Mouse (Mus musculus): Measurements from ENCODE around the gene Fmnl2.

Gene Fmnl2

GRCm38 (mm10) chr2:52990874-52991687 is 133.4 kb downstream of the Fmnl2 start:
- DNase-seq: peak; percentile 18 to 62

GRCm38 (mm10) chr2:52991688-52992194 is 134.1 kb downstream of the Fmnl2 start:
- no peak for DNase-seq

GRCm38 (mm10) chr2:52993241-52993640 is 135.6 kb downstream of the Fmnl2 start:
- no peak for DNase-seq

- no peak for DNase-seq
Measured at GRCm38 (mm10) chr2:52994526-52994925, 136.9 kb downstream of the Fmnl2 start.

- DNase-seq: peak; percentile 17 to 35
Measured at GRCm38 (mm10) chr2:52997955-52998750, 140.5 kb downstream of the Fmnl2 start.

GRCm38 (mm10) chr2:52999524-52999969 is 141.9 kb downstream of the Fmnl2 start:
- DNase-seq: peak in 1 of 2 experiments; percentile 19

- no peak for DNase-seq
Measured at GRCm38 (mm10) chr2:53000446-53000845, 142.8 kb downstream of the Fmnl2 start.

GRCm38 (mm10) chr2:53006161-53006560 is 148.5 kb downstream of the Fmnl2 start:
- DNase-seq: no peak

GRCm38 (mm10) chr2:53007142-53007541 is 149.5 kb downstream of the Fmnl2 start:
- peak; percentile 75 to 81 for DNase-seq

GRCm38 (mm10) chr2:53013051-53013450 is 155.4 kb downstream of the Fmnl2 start:
- no peak for DNase-seq

GRCm38 (mm10) chr2:53014451-53014850 is 156.8 kb downstream of the Fmnl2 start:
- DNase-seq: no peak

- no peak for DNase-seq
Measured at GRCm38 (mm10) chr2:53022982-53023381, 165.3 kb downstream of the Fmnl2 start.

- DNase-seq: peak in 1 of 2 experiments; percentile 16
Measured at GRCm38 (mm10) chr2:53026056-53026769, 168.6 kb downstream of the Fmnl2 start.

- DNase-seq: no peak
Measured at GRCm38 (mm10) chr2:53028868-53029267, 171.2 kb downstream of the Fmnl2 start.

GRCm38 (mm10) chr2:53029716-53030431 is 172.2 kb downstream of the Fmnl2 start:
- peak; percentile 28 to 31 for DNase-seq

GRCm38 (mm10) chr2:53030432-53030826 is 172.8 kb downstream of the Fmnl2 start:
- DNase-seq: no peak

GRCm38 (mm10) chr2:53038253-53038652 is 180.6 kb downstream of the Fmnl2 start:
- DNase-seq: no peak

- no peak for DNase-seq
Measured at GRCm38 (mm10) chr2:53038737-53039136, 181.1 kb downstream of the Fmnl2 start.

GRCm38 (mm10) chr2:53047031-53047430 is 189.4 kb downstream of the Fmnl2 start:
- DNase-seq: no peak

GRCm38 (mm10) chr2:53047749-53048387 is 190.2 kb downstream of the Fmnl2 start:
- no peak for DNase-seq

GRCm38 (mm10) chr2:53050376-53050775 is 192.7 kb downstream of the Fmnl2 start:
- DNase-seq: no peak

GRCm38 (mm10) chr2:53051502-53051901 is 193.8 kb downstream of the Fmnl2 start:
- DNase-seq: no peak
